Mouse (Mus musculus) hindbrain, embryonic 13.5 days (tissue): Measurements from ENCODE around the gene Rhoj. TPM values are rescaled to one million over a fixed set of nuclear protein-coding genes. Genes with fewer than 3 reads are reported as not detected.

Experiments used
- ATAC-seq: fragments of 200-750 bp; cut with Nextera tagmentation; 2 replicates; pipeline ENCODE4 v1.8.0; 2017; ENCODE audit warnings: moderate TSS enrichment; ENCODE audit not compliant: low FRiP score
- H3K27ac ChIP-seq: fragments of 300-500 bp; sonication (generic); 2 replicates; pipeline ENCODE4 v1.5.1; 2015; ENCODE audit warnings: inconsistent platforms, mild to moderate bottlenecking, moderate library complexity
- H3K27me3 ChIP-seq: fragments of 300-500 bp; sonication (generic); 2 replicates; pipeline ENCODE4 v1.6.1; 2015; ENCODE audit warnings: mild to moderate bottlenecking, inconsistent platforms
- H3K36me3 ChIP-seq: fragments of 300-500 bp; sonication (generic); 2 replicates; pipeline ENCODE4 v1.6.1; 2015; ENCODE audit warnings: mild to moderate bottlenecking, inconsistent platforms
- H3K4me1 ChIP-seq: fragments of 300-500 bp; sonication (generic); replicated peaks from 2 replicates; pipeline ENCODE4 v1.6.1; 2015; ENCODE audit warnings: inconsistent platforms
- H3K4me2 ChIP-seq: fragments of 300-500 bp; sonication (generic); 2 replicates; pipeline ENCODE4 v1.6.1; 2015; ENCODE audit warnings: inconsistent platforms, mild to moderate bottlenecking, moderate library complexity
- H3K4me3 ChIP-seq: fragments of 300-500 bp; sonication (generic); 2 replicates; pipeline ENCODE4 v1.5.1; 2015; ENCODE audit warnings: mild to moderate bottlenecking, inconsistent platforms
- H3K9ac ChIP-seq: fragments of 300-500 bp; sonication (generic); 2 replicates; pipeline ENCODE4 v1.6.1; 2015; ENCODE audit warnings: mild to moderate bottlenecking, inconsistent platforms
- H3K9me3 ChIP-seq: fragments of 300-500 bp; sonication (generic); 2 replicates; pipeline ENCODE4 v1.6.1; 2016; ENCODE audit warnings: inconsistent platforms
- WGBS: fragments of 180-500 bp; shearing (Covaris S2); methylation state at CpG from one replicate; pipeline ENCODE4 v1.1.7; 2015; 5-methylcytosine and 5-hydroxymethylcytosine counted together
- polyA plus RNA-seq: library from polyadenylated mRNA; unstranded; fragments of >200 nt; fragmentation: Nextera tagmentation; extraction: Ambion mirVana; gene quantifications from 2 replicates; pipeline ENCODE4 v1.2.1, GENCODE M21; 2015

The Rhoj gene
- polyA plus RNA-seq, result 26.5 and 30.0 TPM in 2 replicates

- peaks cover 18% of the 10 kb centered on the region for H3K4me1 ChIP-seq
- H3K4me2 ChIP-seq, result peak within 1 kb of the TSS; percentile 96
- H3K27ac ChIP-seq, result peak within 1 kb of the TSS; percentile 86
- ATAC-seq, result peak; percentile 93
- peaks cover 5% of the 10 kb centered on the region; the same call in 1 of the 2 replicates for H3K27me3 ChIP-seq
- H3K9me3 ChIP-seq, result no peaks in the 10 kb centered on the region
- H3K9ac ChIP-seq, result peak within 1 kb of the TSS; percentile 75
- peak within 1 kb of the TSS; percentile 52 for H3K4me3 ChIP-seq
- under 1% methylated on average over 34 of the region's 34 CpGs for WGBS
- H3K36me3 ChIP-seq, result no peaks in the 10 kb centered on the region
Measured at GRCm38 (mm10) chr12:75307961-75308951, at the start of gene Rhoj. Rhoj (plus strand) TSS chr12:75308322.

GRCm38 (mm10) chr12:75271726-75272125 lies 36.4 kb upstream of the Rhoj start:
- Histone ChIP-seq H3K4me1 (no peaks in the 10 kb centered on the region), H3K36me3 (no peaks in the 10 kb centered on the region), H3K4me2 (no peak overlapping the region), H3K9me3 (no peaks in the 10 kb centered on the region), H3K9ac (no peak overlapping the region), H3K27me3 (no peaks in the 10 kb centered on the region), H3K4me3 (no peak overlapping the region), H3K27ac (no peak overlapping the region)
- WGBS, result 80% methylated on average over 4 of the region's 4 CpGs
- ATAC-seq, result no peak

DNA sequence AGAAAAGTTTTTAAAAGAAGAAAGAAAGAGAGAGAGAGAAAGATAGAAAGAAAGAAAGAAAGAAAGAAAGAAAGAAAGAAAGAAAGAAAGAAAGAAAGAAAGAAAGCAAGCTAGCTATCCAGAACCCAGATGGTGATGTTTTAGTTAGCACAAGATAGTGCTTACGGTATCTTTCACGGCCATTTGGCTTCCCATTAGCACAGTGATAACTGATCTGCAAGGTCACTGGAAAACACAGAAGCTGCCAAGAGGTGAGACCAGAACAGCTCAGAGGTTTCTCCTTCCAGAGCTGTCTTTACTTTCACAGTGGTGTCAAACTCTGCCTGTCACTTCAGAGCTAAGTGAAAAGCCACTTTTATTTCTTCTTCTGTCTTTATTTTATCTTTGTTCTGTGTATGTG lies 32.4 kb upstream of the Rhoj start:
- no peak for ATAC-seq
- Histone ChIP-seq H3K27me3 (no peaks in the 10 kb centered on the region), H3K36me3 (no peaks in the 10 kb centered on the region), H3K9ac (no peak overlapping the region), H3K27ac (no peak overlapping the region), H3K9me3 (no peaks in the 10 kb centered on the region), H3K4me3 (no peak overlapping the region), H3K4me2 (no peak overlapping the region), H3K4me1 (no peaks in the 10 kb centered on the region)
- WGBS, result 80% methylated on average over 2 of the region's 2 CpGs

- Histone ChIP-seq H3K4me3 (no peak overlapping the region), H3K9ac (no peak overlapping the region)
- whole genome bisulfite sequencing, result 97% methylated on average over 2 of the region's 2 CpGs
Measured at GRCm38 (mm10) chr12:75277425-75277824, 30.7 kb upstream of the Rhoj start.

DNA sequence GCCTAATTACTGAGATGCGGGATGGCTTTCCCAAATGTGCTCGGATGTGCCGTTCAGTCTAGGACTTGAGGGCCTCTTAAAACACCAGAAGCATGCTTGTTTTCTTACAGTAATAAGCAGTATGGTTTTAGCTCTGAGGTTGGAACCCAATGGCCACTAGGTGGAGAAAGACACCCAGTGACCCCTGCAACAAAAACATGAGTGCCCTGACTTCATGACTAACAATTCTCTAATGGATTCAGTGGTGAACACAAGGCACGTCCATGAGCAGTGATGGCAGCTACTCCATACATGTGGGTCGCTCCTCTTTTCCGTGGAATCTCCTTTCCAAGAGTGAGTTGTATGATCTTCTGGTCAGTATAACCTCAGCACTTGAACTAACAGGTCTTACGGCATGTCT lies 27.6 kb upstream of the Rhoj start:
- no peak for ATAC-seq
- H3K4me1 ChIP-seq, result no peaks in the 10 kb centered on the region
- H3K4me2 ChIP-seq, result no peak overlapping the region
- H3K4me3 ChIP-seq, result no peak overlapping the region
- no peaks in the 10 kb centered on the region for H3K27me3 ChIP-seq
- H3K9me3 ChIP-seq, result no peaks in the 10 kb centered on the region
- no peak overlapping the region for H3K9ac ChIP-seq
- WGBS, result 70% methylated on average over 7 of the region's 7 CpGs
- no peak overlapping the region for H3K27ac ChIP-seq
- no peaks in the 10 kb centered on the region for H3K36me3 ChIP-seq

More at GRCm38 (mm10) chr12:75277425-75277824, 30.7 kb upstream of the Rhoj start:
- ATAC-seq, result no peak
- Histone ChIP-seq H3K27ac (no peak overlapping the region), H3K4me1 (no peaks in the 10 kb centered on the region), H3K9me3 (no peaks in the 10 kb centered on the region), H3K27me3 (no peaks in the 10 kb centered on the region), H3K4me2 (no peak overlapping the region), H3K36me3 (no peaks in the 10 kb centered on the region)

- no peak for ATAC-seq
- H3K27me3 ChIP-seq, result no peaks in the 10 kb centered on the region
- no peak overlapping the region for H3K4me2 ChIP-seq
- H3K4me3 ChIP-seq, result no peak overlapping the region
- no peak overlapping the region for H3K9ac ChIP-seq
- no peaks in the 10 kb centered on the region for H3K9me3 ChIP-seq
- H3K36me3 ChIP-seq, result no peaks in the 10 kb centered on the region
- no peak overlapping the region for H3K27ac ChIP-seq
- no peaks in the 10 kb centered on the region; the same call in 1 of the 2 replicates for H3K4me1 ChIP-seq
- 42% methylated on average over 2 of the region's 2 CpGs for WGBS
Measured at GRCm38 (mm10) chr12:75283226-75283625, 24.9 kb upstream of the Rhoj start.

DNA sequence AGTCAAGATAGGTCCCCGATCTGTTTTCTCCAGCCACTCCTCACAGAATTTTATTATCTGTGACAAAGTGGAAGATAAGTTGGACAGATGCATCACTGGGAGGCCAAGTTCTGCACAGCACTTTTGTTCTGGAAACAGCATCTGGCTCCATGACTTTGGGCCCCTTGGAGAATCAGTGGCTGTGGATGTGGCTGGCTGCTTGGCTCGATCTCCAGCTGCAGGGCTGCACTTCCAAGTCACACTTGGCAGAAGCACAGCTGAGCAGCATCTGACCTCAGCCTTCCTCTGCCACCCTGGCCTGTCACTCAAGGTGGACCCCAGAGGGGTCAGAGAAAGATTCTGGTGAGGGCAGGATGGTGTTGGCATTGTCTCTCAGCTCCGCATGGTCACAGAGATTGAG lies 22.0 kb upstream of the Rhoj start:
- ATAC-seq, result no peak
- Histone ChIP-seq H3K9me3 (no peaks in the 10 kb centered on the region), H3K4me1 (no peaks in the 10 kb centered on the region; the same call in 1 of the 2 replicates), H3K9ac (no peak overlapping the region), H3K4me2 (no peak overlapping the region), H3K27ac (no peak overlapping the region), H3K36me3 (no peaks in the 10 kb centered on the region), H3K4me3 (no peak overlapping the region), H3K27me3 (no peaks in the 10 kb centered on the region)
- 73% methylated on average over 3 of the region's 3 CpGs for WGBS

DNA sequence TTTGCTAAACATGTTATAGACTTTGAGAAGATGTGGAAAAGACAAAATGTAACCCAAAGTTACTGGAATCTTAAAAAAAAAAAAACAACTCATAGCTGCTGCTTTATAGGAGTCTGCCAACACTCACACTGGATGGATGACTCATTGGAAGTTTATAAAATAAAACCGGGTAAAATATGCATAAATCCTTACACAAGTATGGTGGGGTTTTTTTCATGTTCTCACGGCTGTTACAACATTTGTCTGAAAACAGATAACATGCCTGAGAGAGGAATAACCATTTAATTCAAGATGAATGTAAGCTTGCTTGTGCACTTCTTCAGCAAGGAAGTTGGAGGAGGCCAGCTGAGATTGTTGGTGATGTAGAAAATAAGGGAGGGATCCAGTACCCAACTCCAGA lies 17.6 kb upstream of the Rhoj start:
- Histone ChIP-seq H3K27me3 (no peaks in the 10 kb centered on the region), H3K9me3 (no peaks in the 10 kb centered on the region), H3K9ac (no peak overlapping the region), H3K36me3 (no peaks in the 10 kb centered on the region), H3K4me2 (no peak overlapping the region), H3K4me1 (no peaks in the 10 kb centered on the region; the same call in 1 of the 2 replicates), H3K27ac (no peak overlapping the region), H3K4me3 (no peak overlapping the region)
- 86% methylated on average over 2 of the region's 2 CpGs for WGBS
- ATAC-seq, result no peak

DNA sequence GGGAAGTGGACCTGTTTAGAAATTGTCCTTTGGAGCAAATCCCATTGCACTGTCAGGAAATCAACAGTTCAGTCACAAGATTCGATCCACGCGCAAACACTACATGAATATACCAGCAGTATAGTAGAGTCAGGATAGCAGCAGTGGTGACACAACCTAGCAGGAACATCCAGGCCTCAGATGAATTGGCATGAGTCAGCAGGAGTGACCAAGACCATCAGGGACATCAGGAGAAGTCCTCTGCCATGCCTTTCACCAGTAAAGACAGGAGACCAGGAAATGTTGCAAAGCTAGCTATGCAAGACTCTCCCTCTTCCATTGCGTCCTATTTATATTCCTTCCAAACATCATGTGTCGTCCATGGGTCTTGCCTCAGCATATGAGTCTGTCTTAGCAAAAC lies 16.6 kb upstream of the Rhoj start:
- Histone ChIP-seq H3K4me2 (no peak overlapping the region), H3K4me3 (no peak overlapping the region), H3K4me1 (no peaks in the 10 kb centered on the region), H3K9me3 (no peaks in the 10 kb centered on the region), H3K9ac (no peak overlapping the region), H3K36me3 (no peaks in the 10 kb centered on the region), H3K27ac (no peak overlapping the region), H3K27me3 (no peaks in the 10 kb centered on the region)
- no peak for ATAC-seq
- 91% methylated on average over 5 of the region's 5 CpGs for WGBS

DNA sequence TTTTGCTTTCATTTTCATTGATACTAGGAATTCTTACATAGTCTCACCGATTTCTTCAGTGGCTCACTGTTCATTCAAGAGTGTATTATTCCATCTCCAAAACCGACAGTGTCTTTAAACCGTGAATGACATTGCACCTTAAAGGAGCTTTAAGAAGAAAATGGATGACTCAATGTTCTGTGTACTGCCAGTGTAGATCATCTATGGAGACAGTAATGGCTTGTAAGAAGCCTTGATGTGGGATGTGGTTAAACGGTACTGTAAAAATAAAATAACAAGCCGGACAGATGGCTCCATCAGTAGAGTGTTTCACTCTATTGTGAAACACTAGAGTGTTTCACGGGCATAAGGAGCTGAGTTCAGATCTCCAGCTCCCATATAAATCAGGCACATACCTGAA lies 15.2 kb upstream of the Rhoj start:
- WGBS, result 88% methylated on average over 6 of the region's 6 CpGs
- no peak for ATAC-seq
- no peaks in the 10 kb centered on the region for H3K36me3 ChIP-seq

GRCm38 (mm10) chr12:75299865-75300264 lies 8.3 kb upstream of the Rhoj start:
- 89% methylated on average over 1 of the region's 1 CpGs for WGBS
- Histone ChIP-seq H3K27me3 (no peaks in the 10 kb centered on the region), H3K36me3 (no peaks in the 10 kb centered on the region), H3K27ac (no peak overlapping the region), H3K9me3 (no peaks in the 10 kb centered on the region), H3K4me2 (no peak overlapping the region), H3K9ac (no peak overlapping the region), H3K4me1 (no peaks in the 10 kb centered on the region), H3K4me3 (no peak overlapping the region)
- ATAC-seq, result no peak

More for the DNA sequence above, 15.2 kb upstream of the Rhoj start:
- Histone ChIP-seq H3K9ac (no peak overlapping the region), H3K4me2 (no peak overlapping the region), H3K27me3 (no peaks in the 10 kb centered on the region), H3K4me3 (no peak overlapping the region), H3K4me1 (no peaks in the 10 kb centered on the region), H3K9me3 (no peaks in the 10 kb centered on the region), H3K27ac (no peak overlapping the region)

DNA sequence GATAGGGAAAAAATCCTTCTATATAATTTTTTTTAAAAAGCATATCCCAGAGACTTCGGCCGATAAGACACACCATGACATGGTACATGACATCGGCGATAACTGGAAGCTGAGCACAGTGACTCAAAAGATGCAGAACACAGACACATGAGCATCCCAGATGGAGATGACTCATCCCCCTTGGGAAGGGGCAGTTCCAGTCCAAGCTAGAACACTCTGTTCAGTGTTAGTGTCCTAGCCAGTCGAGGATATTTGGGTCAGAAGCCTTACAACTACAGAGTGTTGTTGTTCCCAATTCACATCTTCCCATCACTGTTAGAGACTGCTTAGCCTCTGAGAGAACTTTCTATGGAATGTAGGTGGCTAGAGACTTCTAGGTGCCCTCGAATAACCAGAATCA lies 4.0 kb upstream of the Rhoj start:
- Histone ChIP-seq H3K4me1 (peaks cover 18% of the 10 kb centered on the region), H3K27me3 (no peaks in the 10 kb centered on the region), H3K4me3 (no peak overlapping the region), H3K9ac (no peak overlapping the region), H3K36me3 (no peaks in the 10 kb centered on the region), H3K4me2 (no peak overlapping the region), H3K9me3 (no peaks in the 10 kb centered on the region), H3K27ac (no peak overlapping the region)
- no peak for ATAC-seq
- 93% methylated on average over 6 of the region's 6 CpGs for WGBS

DNA sequence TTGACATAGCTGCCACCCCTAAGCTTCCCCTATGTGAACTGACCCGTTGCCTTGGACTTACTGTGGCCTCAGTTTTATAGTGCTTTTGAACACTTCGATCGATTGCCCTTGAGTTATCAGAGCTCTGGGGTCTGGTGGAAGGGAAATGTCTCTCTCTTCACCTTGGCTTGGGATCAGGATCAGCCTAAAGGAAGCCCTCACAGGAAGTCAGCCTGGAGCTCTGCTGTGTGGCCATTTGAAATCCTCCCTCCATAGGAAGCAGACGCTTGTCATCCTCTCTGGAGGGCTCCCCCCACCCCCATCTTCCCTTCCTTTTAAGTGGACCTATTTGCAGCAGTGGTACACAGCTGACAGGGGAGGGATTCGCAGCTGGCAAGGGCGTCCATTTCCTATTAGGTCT lies 1.6 kb downstream of the Rhoj start:
- H3K4me3 ChIP-seq, result no peak overlapping the region; the same call in 1 of the 2 replicates
- peaks cover 18% of the 10 kb centered on the region for H3K4me1 ChIP-seq
- ATAC-seq, result no peak
- H3K27ac ChIP-seq, result no peak overlapping the region
- no peaks in the 10 kb centered on the region for H3K9me3 ChIP-seq
- peaks cover 5% of the 10 kb centered on the region; the same call in 1 of the 2 replicates for H3K27me3 ChIP-seq
- WGBS, result 59% methylated on average over 6 of the region's 6 CpGs
- H3K9ac ChIP-seq, result no peak overlapping the region
- H3K36me3 ChIP-seq, result no peaks in the 10 kb centered on the region
- 0 out of 2 replicates have a peak overlapping the region, but pooled peaks have one; percentile 29 for H3K4me2 ChIP-seq
